Mouse (Mus musculus) MEL (cell line): ENCODE measurements around the gene Mgat1. TPM values are rescaled to one million over a fixed set of nuclear protein-coding genes. Genes with fewer than 3 reads are reported as not detected.

Experiments used
- DNase-seq: peaks from one replicate; pipeline ENCODE4 v3.0.0; 2011; ENCODE audit warnings: low read depth, low spot score
- H3K27ac ChIP-seq: 2 replicates; pipeline ENCODE4 v1.5.1; 2012; ENCODE audit warnings: low read depth, mild to moderate bottlenecking, control low read depth, low read length, moderate library complexity; ENCODE audit not compliant: control insufficient read depth
- H3K27me3 ChIP-seq, 2 experiments: fragments of 150-350 bp in 1 of 2; sonication (generic) in 1 of 2; 2 replicates each; pipeline ENCODE4 v1.6.1; 2012; ENCODE audit warnings: low read length in 2 of 2, mild to moderate bottlenecking in 2 of 2, improper control_type of control experiment in 1 of 2, moderate library complexity in 1 of 2; ENCODE audit not compliant: insufficient read depth in 2 of 2, control insufficient read depth in 1 of 2
- H3K36me3 ChIP-seq, 2 experiments: 2 replicates each; pipeline ENCODE4 v1.6.1; 2012 to 2014; ENCODE audit warnings: low read length in 2 of 2, improper control_type of control experiment in 1 of 2, inconsistent platforms in 1 of 2, mild to moderate bottlenecking in 1 of 2; ENCODE audit not compliant: insufficient read depth in 2 of 2, control insufficient read depth in 1 of 2
- H3K4me1 ChIP-seq, 2 experiments: fragments of 150-350 bp in 1 of 2; sonication (generic) in 1 of 2; 2 replicates each; pipeline ENCODE4 v1.6.1; 2012; ENCODE audit warnings: low read length in 2 of 2, improper control_type of control experiment in 1 of 2, mild to moderate bottlenecking in 1 of 2; ENCODE audit not compliant: insufficient read depth in 2 of 2, control insufficient read depth in 1 of 2
- H3K4me3 ChIP-seq, 2 experiments: fragments of 150-350 bp in 1 of 2; sonication (generic) in 1 of 2; 2 replicates each; pipeline ENCODE4 v1.5.1; 2012; ENCODE audit warnings: low read depth in 2 of 2, low read length in 2 of 2, mild to moderate bottlenecking in 2 of 2, moderate library complexity in 2 of 2, control low read depth in 1 of 2, improper control_type of control experiment in 1 of 2; ENCODE audit not compliant: control insufficient read depth in 1 of 2, insufficient read depth in 1 of 2
- H3K79me2 ChIP-seq: 2 replicates; pipeline ENCODE4 v1.6.1; 2012; ENCODE audit warnings: mild to moderate bottlenecking, low read length, moderate library complexity; ENCODE audit not compliant: control insufficient read depth, poor library complexity, insufficient read depth
- H3K9ac ChIP-seq: 2 replicates; pipeline ENCODE4 v1.6.1; 2012; ENCODE audit warnings: low read depth, mild to moderate bottlenecking, control low read depth, low read length, moderate library complexity; ENCODE audit not compliant: control insufficient read depth, poor library complexity, severe bottlenecking
- H3K9me3 ChIP-seq: fragments of 150-350 bp; sonication (generic); replicated peaks from 2 replicates; pipeline ENCODE4 v1.6.1; 2012; ENCODE audit warnings: mild to moderate bottlenecking, low read length, improper control_type of control experiment, moderate library complexity; ENCODE audit not compliant: insufficient read depth
- BHLHE40 ChIP-seq: IDR thresholded peaks from 2 replicates; pipeline ENCODE4 v1.6.1; 2012; ENCODE audit warnings: low read depth, mild to moderate bottlenecking, inconsistent platforms, low read length, improper control_type of control experiment, borderline replicate concordance
- CHD1 ChIP-seq: IDR thresholded peaks from 2 replicates; pipeline ENCODE4 v1.6.1; 2012; ENCODE audit warnings: low read depth, mild to moderate bottlenecking, inconsistent platforms, low read length, improper control_type of control experiment
- EP300 ChIP-seq, 2 experiments: IDR thresholded peaks; 2 replicates each; pipeline ENCODE4 v1.6.1; 2011; ENCODE audit warnings: improper control_type of control experiment in 2 of 2, low read length in 2 of 2, low read depth in 1 of 2, mild to moderate bottlenecking in 1 of 2
- ETS1 ChIP-seq: IDR thresholded peaks from 2 replicates; pipeline ENCODE4 v1.6.1; 2012; ENCODE audit warnings: low read depth, mild to moderate bottlenecking, inconsistent platforms, low read length, improper control_type of control experiment, moderate library complexity
- GABPA ChIP-seq: IDR thresholded peaks from 2 replicates; pipeline ENCODE4 v1.6.1; 2012; ENCODE audit warnings: low read depth, mild to moderate bottlenecking, inconsistent platforms, low read length, improper control_type of control experiment, moderate library complexity
- GATA1 ChIP-seq: IDR thresholded peaks from 2 replicates; pipeline ENCODE4 v1.6.1; 2011; ENCODE audit warnings: low read depth, low read length, improper control_type of control experiment
- HCFC1 ChIP-seq: IDR thresholded peaks from 2 replicates; pipeline ENCODE4 v1.6.1; 2012; ENCODE audit warnings: low read depth, mild to moderate bottlenecking, inconsistent platforms, low read length, improper control_type of control experiment, moderate library complexity
- MAX ChIP-seq: IDR thresholded peaks from 2 replicates; pipeline ENCODE4 v1.6.1; 2011; ENCODE audit warnings: low read length, improper control_type of control experiment
- MAZ ChIP-seq: IDR thresholded peaks from 2 replicates; pipeline ENCODE4 v1.6.1; 2012; ENCODE audit warnings: low read depth, mild to moderate bottlenecking, inconsistent platforms, low read length, improper control_type of control experiment
- MEF2A ChIP-seq: IDR thresholded peaks from 2 replicates; pipeline ENCODE4 v1.6.1; 2014; ENCODE audit warnings: low read depth, mild to moderate bottlenecking, inconsistent platforms, low read length, improper control_type of control experiment; ENCODE audit not compliant: poor library complexity, insufficient replicate concordance, severe bottlenecking; ENCODE audit errors: extremely low read depth
- MXI1 ChIP-seq: IDR thresholded peaks from 2 replicates; pipeline ENCODE4 v1.6.1; 2011; ENCODE audit warnings: mild to moderate bottlenecking, low read depth, low read length, improper control_type of control experiment
- MYC ChIP-seq: IDR thresholded peaks from 2 replicates; pipeline ENCODE4 v1.6.1; 2011; ENCODE audit warnings: low read depth, mild to moderate bottlenecking, low read length, improper control_type of control experiment, moderate library complexity
- NRF1 ChIP-seq: IDR thresholded peaks from 2 replicates; pipeline ENCODE4 v1.6.1; 2014; ENCODE audit warnings: low read depth, mild to moderate bottlenecking, inconsistent platforms, low read length, improper control_type of control experiment, moderate library complexity; ENCODE audit not compliant: poor library complexity, insufficient read depth, severe bottlenecking
- POLR2A ChIP-seq, 2 experiments: IDR thresholded peaks; 2 replicates each; pipeline ENCODE4 v1.6.1; 2011 to 2012; ENCODE audit warnings: low read length in 2 of 2, mild to moderate bottlenecking in 2 of 2, control low read depth in 1 of 2, improper control_type of control experiment in 1 of 2, low read depth in 1 of 2, moderate library complexity in 1 of 2; ENCODE audit not compliant: control insufficient read depth in 1 of 2, insufficient read depth in 1 of 2, poor library complexity in 1 of 2
- POLR2AphosphoS2 ChIP-seq: IDR thresholded peaks from 2 replicates; pipeline ENCODE4 v1.6.1; 2011; ENCODE audit warnings: low read length, improper control_type of control experiment
- SIN3A ChIP-seq: IDR thresholded peaks from 2 replicates; pipeline ENCODE4 v1.6.1; 2012; ENCODE audit warnings: low read length, improper control_type of control experiment, inconsistent platforms
- TBP ChIP-seq: IDR thresholded peaks from 2 replicates; pipeline ENCODE4 v1.8.0; 2011; ENCODE audit warnings: low read depth, low read length, improper control_type of control experiment
- UBTF ChIP-seq: IDR thresholded peaks from 2 replicates; pipeline ENCODE4 v1.6.1; 2012; ENCODE audit warnings: low read depth, mild to moderate bottlenecking, inconsistent platforms, low read length, improper control_type of control experiment, moderate library complexity, borderline replicate concordance; ENCODE audit not compliant: insufficient read depth
- USF1 ChIP-seq: IDR thresholded peaks from 2 replicates; pipeline ENCODE4 v1.6.1; 2014; ENCODE audit warnings: low read depth, mild to moderate bottlenecking, inconsistent platforms, low read length, improper control_type of control experiment, moderate library complexity
- USF2 ChIP-seq, 2 experiments: IDR thresholded peaks; 2 replicates each; pipeline ENCODE4 v1.6.1; 2011 to 2012; ENCODE audit warnings: improper control_type of control experiment in 2 of 2, low read length in 2 of 2, borderline replicate concordance in 1 of 2, inconsistent platforms in 1 of 2, low read depth in 1 of 2, mild to moderate bottlenecking in 1 of 2; ENCODE audit not compliant: insufficient read depth in 1 of 2
- ZNF384 ChIP-seq: IDR thresholded peaks from 2 replicates; pipeline ENCODE4 v1.6.1; 2012; ENCODE audit warnings: low read depth, mild to moderate bottlenecking, inconsistent platforms, low read length, improper control_type of control experiment
- polyA plus RNA-seq, 2 experiments: library from polyadenylated mRNA; stranded (reverse) in 1 of 2; unstranded in 1 of 2; fragments of >175 nt in 1 of 2; fragments of >200 nt in 1 of 2; gene quantifications; 2 replicates each; pipeline versions ENCODE4 v1.2.1 to v1.2.4; 2012; ENCODE audit warnings: low replicate concordance in 2 of 2, low read depth in 1 of 2; ENCODE audit not compliant: insufficient read length in 2 of 2, insufficient read depth in 1 of 2, missing spikeins in 1 of 2
- total RNA-seq: library from RNA; depleted of rRNA; stranded (reverse); fragments of 300-350 nt; gene quantifications from 2 replicates; pipeline ENCODE4 v1.2.3, GENCODE M21; 2012

Gene Mgat1
- total and polyA plus RNA-seq, 3 experiments = 41.1 to 44.3 TPM; not detected in 1

DNA sequence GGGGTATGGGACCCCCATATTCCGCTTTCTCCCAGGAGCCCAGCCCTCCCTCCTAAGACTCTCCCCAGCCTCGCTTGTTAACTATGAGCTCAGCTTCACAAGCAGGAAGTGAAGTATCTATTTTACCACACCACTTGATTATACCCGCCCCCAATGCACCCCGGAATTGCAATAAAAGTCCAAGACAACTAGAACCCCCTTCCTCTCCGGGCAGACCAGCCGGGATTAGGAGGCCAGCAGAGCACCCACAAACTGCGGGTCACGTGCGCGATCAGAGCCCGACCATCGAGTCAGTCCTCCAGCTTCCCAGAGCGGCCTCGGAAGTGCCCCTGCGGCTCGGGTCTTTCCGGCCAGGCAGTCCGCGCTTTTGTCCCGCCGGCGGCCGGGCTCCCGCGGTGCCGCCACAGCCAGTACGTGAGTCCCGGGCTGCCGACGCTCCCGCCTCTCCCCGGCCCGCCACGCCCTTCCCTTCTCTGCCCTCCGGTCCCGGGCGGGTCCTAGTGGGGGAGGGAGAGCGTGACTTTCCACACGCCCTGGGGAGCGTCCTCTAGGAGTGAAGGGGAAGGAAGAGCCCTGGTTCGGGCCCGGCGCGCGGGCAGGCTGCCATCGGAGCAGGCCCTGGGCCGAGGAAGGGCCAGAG lies 40.7 kb upstream of the Mgat1 start, which contains the start of gene Zfp62 (continued):
- TF ChIP-seq NRF1 (peak; percentile 16; the same call in 1 of the 2 replicates), UBTF (peak; percentile 95; the same call in 1 of the 2 replicates), MYC (peak; percentile 87), GATA1 (peak; percentile 21; the same call in 1 of the 2 replicates), MAZ (peak; percentile 87; the same call in 1 of the 2 replicates), POLR2A (IDR thresholded peaks at IDR 0.05; ENCODE audit: control insufficient read depth in 1 of 2, insufficient read depth in 1 of 2, low read depth in 1 of 2, low read length in 2 of 2, poor library complexity in 1 of 2) (peak; percentile 75 to 80; a peak in 3 of 4 replicates), POLR2AphosphoS2 (peak; percentile 68)

DNA sequence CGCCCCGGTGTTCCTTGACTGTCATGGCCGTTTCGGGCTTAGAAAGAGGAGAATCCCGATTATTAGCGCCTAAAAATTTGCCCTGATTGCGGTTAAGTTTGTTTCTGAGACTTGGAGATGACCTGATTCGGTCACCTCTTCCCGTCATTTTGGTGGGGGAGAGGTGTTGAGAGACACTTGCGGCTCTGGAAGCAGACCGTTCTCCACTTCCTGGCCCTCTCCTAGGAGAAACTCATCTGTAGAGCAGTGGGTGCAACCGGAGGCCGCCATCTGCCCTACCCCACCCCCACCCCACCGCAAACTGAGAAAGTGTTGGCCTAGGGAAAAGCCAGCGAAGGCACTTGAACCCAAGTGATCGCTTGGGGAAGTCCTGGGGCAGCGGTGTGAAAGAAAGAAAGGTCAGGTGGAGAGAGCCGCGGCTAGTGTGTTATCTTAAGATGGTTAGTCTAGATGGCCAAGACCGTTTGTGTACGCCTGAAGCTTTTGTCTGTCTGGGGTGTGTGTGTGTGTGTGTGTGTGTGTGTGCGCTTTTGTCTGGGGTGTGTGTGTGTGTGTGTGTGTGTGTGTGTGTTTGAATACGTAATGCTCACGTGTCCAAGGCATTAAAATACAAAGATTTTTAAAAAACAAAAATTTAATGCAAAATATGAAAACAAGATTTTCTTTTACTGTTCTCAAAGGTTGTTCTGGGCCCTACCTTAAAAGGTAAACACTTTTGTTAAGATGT lies 40.1 kb upstream of the Mgat1 start:
- Histone ChIP-seq H3K27ac (peak overlapping the region; percentile 94), H3K4me1 (peaks cover 16 to 41% of the 10 kb centered on the region in 2 experiments)
- DNase-seq = peak; percentile 85

More for the DNA sequence above, 40.1 kb upstream of the Mgat1 start:
- Histone ChIP-seq H3K9ac (peak overlapping the region; percentile 93), H3K9me3 (no peaks in the 10 kb centered on the region), H3K4me3 (peak overlapping the region; percentile 72 to 73), H3K27me3 (no peaks in the 10 kb centered on the region), H3K79me2 (peaks cover 50% of the 10 kb centered on the region), H3K36me3 (peaks cover 7 to 48% of the 10 kb centered on the region in 2 experiments)
- peak; percentile 79 for TF ChIP-seq USF1
- 0 out of 2 replicates have a peak, but pooled peaks have one; percentile 36 for TF ChIP-seq TBP
- no peak for TF ChIP-seq MEF2A
- peak in 1 of 2 experiments; percentile 33; a peak in 3 of 4 replicates for TF ChIP-seq EP300 (IDR thresholded peaks at IDR 0.05; ENCODE audit: low read depth in 1 of 2, low read length in 2 of 2)
- peak; percentile 49 for TF ChIP-seq MXI1
- 0 out of 2 replicates have a peak, but pooled peaks have one; percentile 22 for TF ChIP-seq UBTF
- peak; percentile 58; the same call in 1 of the 2 replicates for TF ChIP-seq ETS1
- peak; percentile 67; the same call in 1 of the 2 replicates for TF ChIP-seq BHLHE40
- 0 out of 4 replicates have a peak, but pooled peaks of 1 of the 2 experiments have one; percentile 34 for TF ChIP-seq USF2 (IDR thresholded peaks at IDR 0.05; ENCODE audit: borderline replicate concordance in 1 of 2, insufficient read depth in 1 of 2, low read depth in 1 of 2, low read length in 2 of 2)
- TF ChIP-seq MYC = peak; percentile 8; the same call in 1 of the 2 replicates
- TF ChIP-seq SIN3A = peak; percentile 64; the same call in 1 of the 2 replicates
- TF ChIP-seq POLR2AphosphoS2 = no peak
- TF ChIP-seq GABPA = no peak
- TF ChIP-seq MAX = peak; percentile 50
- TF ChIP-seq ZNF384 = 0 out of 2 replicates have a peak, but pooled peaks have one; percentile 23
- peak; percentile 52; the same call in 1 of the 2 replicates for TF ChIP-seq HCFC1
- 0 out of 2 replicates have a peak, but pooled peaks have one; percentile 2 for TF ChIP-seq GATA1
- TF ChIP-seq CHD1 = 0 out of 2 replicates have a peak, but pooled peaks have one; percentile 90
- TF ChIP-seq MAZ = no peak
